7 mouse cellular contexts compared by ENCODE assay signal in genomic region chr12:24948344-24948743, GRCm38 (mm10). TPM values are rescaled to one million over a fixed set of nuclear protein-coding genes. Genes with fewer than 3 reads are reported as not detected.
A peak's percentile ranks its signal among the peaks of the same experiment; 100 is the strongest.
DNase-seq lines count a peak whose midpoint lies in the region; ATAC-seq and TF ChIP-seq lines count a peak whose summit lies in the region.

No protein-coding gene starts in this region.

- H3K4me2 ChIP-seq in liver, embryonic 14.5 days (ENCODE audit: low read depth): no peak overlapping the region

- no peak overlapping the region for H3K4me3 ChIP-seq in cortical plate, adult 2 months (ENCODE audit: insufficient read depth, low read length)
- no peak overlapping the region for H3K4me3 ChIP-seq in liver, embryonic 14.5 days (ENCODE audit: insufficient read depth in 1 of 2, low read depth in 2 of 2, low read length in 2 of 2)

- H3K27ac ChIP-seq in cortical plate, adult 2 months (ENCODE audit: insufficient read depth, low read length): no peak overlapping the region
- no peak overlapping the region for H3K27ac ChIP-seq in liver, embryonic 14.5 days

- no peak for TF ChIP-seq POLR2A in cortical plate, adult 2 months (IDR thresholded peaks at IDR 0.05; ENCODE audit: extremely low read depth, insufficient read depth, low read length)

- no peaks in the 10 kb centered on the region for H3K27me3 ChIP-seq in liver, embryonic 14.5 days (ENCODE audit: control insufficient read depth, insufficient read depth, low read length)

- no peak for ATAC-seq in liver, embryonic 14.5 days (ENCODE audit: insufficient read depth)

- no peak overlapping the region for H3K9ac ChIP-seq in liver, embryonic 14.5 days (replicated peaks)

- peak; percentile 13 to 51 for DNase-seq in left cerebral cortex, adult 18-20 months (ENCODE audit: low spot score in 2 of 2)
- no peak for DNase-seq in left cerebral cortex, adult 8-10 months (ENCODE audit: low spot score in 2 of 2)
- peak; percentile 60 for DNase-seq in R1 (ENCODE audit: low read depth, low spot score)
- DNase-seq in hindlimb bud, embryonic 11.5 days (ENCODE audit: extremely low spot score, low read depth, low spot score): peak; percentile 28
- DNase-seq in liver, embryonic 14.5 days (ENCODE audit: low read depth in 3 of 3, low spot score in 3 of 3): peak; percentile 37 to 49 (median 45)
- DNase-seq in thymus, postnatal 4 days: peak; percentile 26

- H3K4me1 ChIP-seq in cortical plate, adult 2 months (ENCODE audit: control insufficient read depth, insufficient read depth, low read length): no peaks in the 10 kb centered on the region
- H3K4me1 ChIP-seq in liver, embryonic 14.5 days (replicated peaks; ENCODE audit: control insufficient read depth in 2 of 2, insufficient read depth in 2 of 2, low read length in 1 of 2): peaks cover 5% of the 10 kb centered on the region in 2 experiments

- 53% methylated on average over 3 of the region's 3 CpGs for WGBS in liver, embryonic 14.5 days (ENCODE audit: insufficient replicate concordance)

- peak; percentile 32; the same call in 1 of the 2 replicates for TF ChIP-seq EP300 in liver, embryonic 14.5 days (IDR thresholded peaks at IDR 0.05; ENCODE audit: low read depth)

- H3K9me3 ChIP-seq in liver, embryonic 14.5 days (ENCODE audit: control insufficient read depth, low read length): no peaks in the 10 kb centered on the region

- no peaks in the 10 kb centered on the region for H3K36me3 ChIP-seq in liver, embryonic 14.5 days (replicated peaks; ENCODE audit: control insufficient read depth, insufficient read depth, low read depth)

- TF ChIP-seq CTCF in cortical plate, adult 2 months (IDR thresholded peaks at IDR 0.05; ENCODE audit: extremely low read depth, insufficient read depth, low read length): peak; percentile 69
- peak; percentile 87 for TF ChIP-seq CTCF in liver, embryonic 14.5 days (IDR thresholded peaks at IDR 0.05; ENCODE audit: low read depth)

RNA-seq across cellular contexts. Expression of gene Kidins220, which starts 26.4 kb away (rescaled TPM):
- 100 to 1,000 TPM; 322 to 340 TPM for total RNA-seq in left cerebral cortex, adult 18-20 months (2021)
- total RNA-seq in left cerebral cortex, adult 8-10 months (2022): 100 to 1,000 TPM; 316 to 342 (median 332) TPM
- 225 TPM in 2 replicates for polyA plus RNA-seq in cortical plate, adult 2 months (2012; rRNA removed)
- 7.1 and 9.4 TPM in 2 replicates for polyA plus RNA-seq in liver, embryonic 14.5 days (2012; rRNA removed)
- polyA plus RNA-seq in liver, embryonic 14.5 days (2014; fragmentation: Nextera tagmentation; extraction: Ambion mirVana): 7.9 and 9.4 TPM in 2 replicates

Comparison
In these comparisons a context has a peak if more than half of its experiments do, and no peak if none do; other contexts are left out.
1. DNase-seq: peak in left cerebral cortex, adult 18-20 months (2 of 2), R1 (single experiment), hindlimb bud, embryonic 11.5 days (single experiment), liver, embryonic 14.5 days (3 of 3) and thymus, postnatal 4 days (single experiment); none in left cerebral cortex, adult 8-10 months (0 of 2).